Mouse (Mus musculus): ENCODE measurements around the gene Coro1c.

The Coro1c gene

DNA sequence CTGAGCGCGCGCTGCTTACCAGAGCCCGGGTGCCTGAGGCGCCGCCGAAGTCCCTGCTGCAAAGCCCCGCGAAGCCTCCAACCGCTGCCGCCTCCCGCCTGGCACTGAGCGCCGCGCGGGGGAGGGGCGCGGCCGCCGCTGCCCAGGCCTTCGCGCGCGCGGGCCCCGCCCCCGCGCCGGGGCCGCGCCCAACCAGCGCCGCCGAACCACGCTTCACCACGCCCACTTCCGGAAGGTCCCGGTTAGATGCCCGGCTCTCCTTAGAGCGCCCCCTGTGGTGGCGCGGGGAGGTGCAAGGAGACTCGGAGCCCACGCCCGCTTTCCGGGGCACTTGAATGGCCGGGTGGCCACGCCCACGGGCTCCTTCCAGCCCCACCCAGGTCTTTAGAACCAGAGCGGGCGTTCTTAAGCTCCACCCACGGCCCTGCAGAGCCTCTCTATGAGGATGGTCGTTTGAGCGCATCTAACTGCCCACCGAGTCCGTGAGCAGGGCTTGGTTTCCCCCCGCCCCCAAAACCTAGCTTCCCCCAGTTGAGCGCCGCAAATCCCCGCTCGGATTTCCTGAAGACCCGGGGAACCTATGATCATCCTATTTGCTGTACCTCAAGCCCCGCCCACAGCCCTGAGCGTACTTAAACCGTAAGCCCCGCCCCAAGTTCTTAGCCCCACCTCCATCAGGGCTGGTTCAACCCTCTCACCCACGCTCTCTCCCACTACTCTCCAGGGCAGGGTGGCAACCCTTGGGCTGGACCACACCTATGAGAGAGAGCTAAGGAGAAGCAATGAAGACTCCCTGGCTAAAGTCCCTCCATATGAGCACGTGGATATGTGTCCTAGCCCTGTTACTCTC is at the start of gene Coro1c:
Gene Coro1c, minus strand, starts transcription at position 167 of the 850 bp plus-strand sequence.
- peak; percentile 97 for DNase-seq

DNA sequence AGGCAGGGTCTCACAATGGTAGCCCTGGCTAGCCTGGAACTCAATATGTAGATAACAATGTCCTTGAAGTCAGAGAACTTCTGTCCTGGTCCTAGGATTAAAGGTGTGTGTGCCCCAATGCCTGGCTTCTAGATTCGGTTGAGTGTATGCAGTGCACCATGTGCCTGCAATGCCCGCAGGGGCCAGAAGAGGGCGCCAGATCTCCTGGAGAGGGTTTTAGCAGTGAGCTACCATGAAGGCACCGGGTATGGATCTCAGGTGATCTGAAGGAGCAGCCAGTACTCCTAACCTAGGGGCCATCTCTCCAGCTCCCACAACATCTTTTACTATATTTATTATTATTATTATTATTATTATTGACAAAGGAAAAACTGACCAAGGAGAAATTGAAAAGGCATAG is 48.0 kb upstream of the Coro1c start:
- DNase-seq, result peak; percentile 64

- no peak for DNase-seq
These were observed 47.1 kb upstream of the Coro1c start for GRCm38 (mm10) chr5:113955691-113956090.

- no peak for DNase-seq
These were observed 46.7 kb upstream of the Coro1c start for GRCm38 (mm10) chr5:113955281-113955680.

GRCm38 (mm10) chr5:113954421-113954820 is 45.9 kb upstream of the Coro1c start:
- peak; percentile 78 for DNase-seq

DNA sequence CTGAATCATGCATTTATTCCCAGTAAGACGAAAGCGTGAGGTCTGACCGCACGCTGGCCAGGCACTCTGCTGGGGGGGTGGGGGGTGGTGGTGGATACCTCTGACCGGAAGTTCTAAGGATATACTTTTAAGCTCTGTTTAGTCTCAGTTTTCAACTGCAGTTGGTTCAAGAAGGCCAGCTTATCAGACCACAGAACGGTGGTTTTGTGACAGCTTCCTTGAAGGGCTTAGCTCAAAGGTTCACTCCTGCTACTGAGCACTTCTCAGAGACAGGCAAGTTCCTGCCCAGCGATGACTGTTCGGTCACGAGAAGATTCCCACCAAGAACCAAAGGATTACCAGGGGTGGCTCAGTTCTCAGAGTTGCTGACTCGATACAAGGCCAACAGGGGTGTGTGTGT is 44.0 kb upstream of the Coro1c start:
- no peak for DNase-seq

- DNase-seq, result no peak
These were observed 43.1 kb upstream of the Coro1c start for GRCm38 (mm10) chr5:113951693-113952071.

- no peak for DNase-seq
These were observed 42.5 kb upstream of the Coro1c start for GRCm38 (mm10) chr5:113950786-113951692.

- DNase-seq, result no peak
These were observed 41.6 kb upstream of the Coro1c start for GRCm38 (mm10) chr5:113950133-113950532.

DNA sequence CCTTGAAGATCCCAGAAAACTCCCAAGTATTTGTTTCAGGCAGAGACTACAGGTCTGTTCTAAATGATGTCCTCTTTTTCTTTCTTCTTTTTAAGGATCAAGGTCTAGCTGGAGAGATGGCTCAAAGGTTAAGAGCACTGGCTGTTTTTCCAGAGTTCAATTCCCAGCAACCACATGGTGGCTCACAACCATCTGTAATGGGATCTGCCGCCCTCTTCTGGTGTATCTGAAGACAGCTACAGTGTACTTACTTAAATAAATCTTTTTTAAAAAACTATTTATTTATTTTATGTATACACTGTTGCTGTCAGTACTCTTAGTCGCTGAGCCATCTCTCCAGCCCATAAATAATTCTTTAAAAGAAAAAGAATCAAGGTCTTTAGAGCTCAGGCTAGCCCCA is 38.7 kb upstream of the Coro1c start:
- no peak for DNase-seq

- no peak for DNase-seq
These were observed 36.6 kb upstream of the Coro1c start for GRCm38 (mm10) chr5:113945126-113945525.

GRCm38 (mm10) chr5:113943328-113943727 is 34.8 kb upstream of the Coro1c start:
- DNase-seq, result no peak

- DNase-seq, result no peak
These were observed 34.0 kb upstream of the Coro1c start for GRCm38 (mm10) chr5:113942580-113942979.

- DNase-seq, result no peak
These were observed 30.8 kb upstream of the Coro1c start for GRCm38 (mm10) chr5:113939263-113939900.

- no peak for DNase-seq
These were observed 29.1 kb upstream of the Coro1c start for GRCm38 (mm10) chr5:113937650-113938049.

GRCm38 (mm10) chr5:113933889-113934288 is 25.3 kb upstream of the Coro1c start:
- no peak for DNase-seq

DNA sequence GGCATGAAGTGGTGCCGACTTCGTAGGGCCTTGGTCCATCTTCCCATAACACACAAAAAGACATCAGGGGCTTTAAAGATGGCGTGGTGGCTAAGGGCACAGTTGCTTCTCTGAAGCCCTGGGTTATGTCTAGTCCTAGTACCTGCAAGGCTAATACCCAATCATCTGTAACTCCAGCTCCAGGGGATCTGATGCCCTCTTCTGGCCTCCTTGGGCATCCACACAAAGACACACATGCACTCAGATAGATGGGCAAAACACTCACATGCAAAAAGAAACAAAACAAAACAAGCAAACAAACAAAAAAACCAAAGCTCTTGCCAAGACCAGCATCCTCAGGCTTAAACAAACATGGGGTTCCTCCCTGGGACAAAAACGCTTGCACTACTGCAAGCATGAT is 24.9 kb upstream of the Coro1c start:
- no peak for DNase-seq

- DNase-seq, result no peak
These were observed 23.8 kb upstream of the Coro1c start for GRCm38 (mm10) chr5:113932310-113932709.

GRCm38 (mm10) chr5:113930648-113931609 is 22.4 kb upstream of the Coro1c start:
- peak; percentile 35 for DNase-seq

DNA sequence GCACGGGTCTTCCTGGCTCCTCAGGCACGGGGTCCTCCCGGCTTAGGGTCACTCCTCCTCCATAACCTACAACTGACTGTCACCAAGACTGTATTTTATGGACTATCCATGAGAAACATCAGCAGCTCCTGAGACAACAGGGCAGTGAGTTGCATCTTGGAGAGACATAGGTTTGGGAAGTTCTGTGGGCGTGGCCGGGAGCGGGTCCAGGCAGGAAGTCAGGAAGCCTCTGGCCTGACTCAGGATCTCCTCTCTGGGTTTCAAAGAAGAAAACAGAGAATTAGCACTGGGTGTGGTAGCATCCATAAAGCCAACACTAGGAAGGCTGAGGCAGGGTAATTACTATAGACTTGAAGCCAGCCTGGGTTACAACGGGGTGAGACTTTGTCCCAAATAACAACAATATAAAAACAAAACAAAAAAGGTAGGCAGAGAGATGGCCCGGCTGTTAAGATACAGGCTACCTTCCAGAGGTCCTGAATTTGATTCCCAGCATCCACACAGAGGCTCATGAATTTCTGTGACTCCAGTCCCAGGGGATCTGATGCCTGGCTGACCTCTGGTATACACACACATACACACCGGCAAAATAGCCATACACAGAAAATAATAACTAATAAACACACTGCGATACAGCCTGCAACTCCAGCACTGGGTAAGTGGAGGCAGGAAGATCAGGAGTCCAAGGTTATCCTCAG is 21.5 kb upstream of the Coro1c start:
- DNase-seq, result no peak

- DNase-seq, result no peak
These were observed 21.0 kb upstream of the Coro1c start for GRCm38 (mm10) chr5:113929526-113929925.

Data from right cerebral cortex, adult 18-20 months (tissue).